Mouse (Mus musculus) T-helper 1 cell (primary cell): ENCODE results near the gene Ric1.

Experiments used
- in situ Hi-C: fragments of 300-600 bp; cut with MboI, MseI; formaldehyde crosslinking; loops from one replicate; pipeline ENCODE4 v1.15.1; 2025; ENCODE audit warnings: high pct_unique_total_duplicates

The Ric1 gene

GRCm38 (mm10) chr19:29496786-29497557 lies 25.1 kb upstream of the Ric1 start:
- in situ Hi-C loops = loop anchor here (10.0 kb wide), 1 partner anchor 112 kb away; no protein-coding TSS in a partner anchor

- in situ Hi-C loops = loop anchor here (10.0 kb wide), 1 partner anchor 113 kb away; no protein-coding TSS in a partner anchor
Measured at GRCm38 (mm10) chr19:29497874-29498273, 24.2 kb upstream of the Ric1 start.

- in situ Hi-C loops = loop anchor here (10.0 kb wide), 1 partner anchor 114 kb away; no protein-coding TSS in a partner anchor
Measured at GRCm38 (mm10) chr19:29498842-29499456, 23.1 kb upstream of the Ric1 start.

GRCm38 (mm10) chr19:29500333-29500732 lies 21.7 kb upstream of the Ric1 start:
- in situ Hi-C loops = loop anchor here (25.0 kb wide), 1 partner anchor 438 kb away; no protein-coding TSS in a partner anchor

- in situ Hi-C loops = loop anchor here (25.0 kb wide), 1 partner anchor 439 kb away; no protein-coding TSS in a partner anchor
Measured at GRCm38 (mm10) chr19:29501106-29501505, 21.0 kb upstream of the Ric1 start.

GRCm38 (mm10) chr19:29501507-29501906 lies 20.6 kb upstream of the Ric1 start:
- in situ Hi-C loops = loop anchor here (25.0 kb wide), 1 partner anchor 439 kb away; no protein-coding TSS in a partner anchor

GRCm38 (mm10) chr19:29504131-29504530 lies 18.0 kb upstream of the Ric1 start:
- in situ Hi-C loops = loop anchor here (25.0 kb wide), 1 partner anchor 442 kb away; no protein-coding TSS in a partner anchor

GRCm38 (mm10) chr19:29505617-29506016 lies 16.5 kb upstream of the Ric1 start:
- in situ Hi-C loops = loop anchor here (25.0 kb wide), 1 partner anchor 443 kb away; no protein-coding TSS in a partner anchor

GRCm38 (mm10) chr19:29508208-29508607 lies 13.9 kb upstream of the Ric1 start:
- in situ Hi-C loops = loop anchor here (25.0 kb wide), 1 partner anchor 446 kb away; no protein-coding TSS in a partner anchor

GRCm38 (mm10) chr19:29509857-29510256 lies 12.2 kb upstream of the Ric1 start:
- in situ Hi-C loops = loop anchor here (25.0 kb wide), 1 partner anchor 448 kb away; no protein-coding TSS in a partner anchor

GRCm38 (mm10) chr19:29511826-29512225 lies 10.3 kb upstream of the Ric1 start:
- in situ Hi-C loops = loop anchor here (25.0 kb wide), 1 partner anchor 450 kb away; no protein-coding TSS in a partner anchor

- in situ Hi-C loops = loop anchor here (25.0 kb wide), 1 partner anchor 451 kb away; no protein-coding TSS in a partner anchor
Measured at GRCm38 (mm10) chr19:29513111-29513766, 8.8 kb upstream of the Ric1 start.

GRCm38 (mm10) chr19:29514130-29514529 lies 8.0 kb upstream of the Ric1 start:
- in situ Hi-C loops = loop anchor here (25.0 kb wide), 1 partner anchor 452 kb away; no protein-coding TSS in a partner anchor

- in situ Hi-C loops = loop anchor here (25.0 kb wide), 1 partner anchor 453 kb away; no protein-coding TSS in a partner anchor
Measured at GRCm38 (mm10) chr19:29515386-29515785, 6.7 kb upstream of the Ric1 start.

- in situ Hi-C loops = loop anchor here (25.0 kb wide), 1 partner anchor 454 kb away; no protein-coding TSS in a partner anchor
Measured at GRCm38 (mm10) chr19:29515991-29516390, 6.1 kb upstream of the Ric1 start.

GRCm38 (mm10) chr19:29518409-29518808 lies 3.7 kb upstream of the Ric1 start:
- in situ Hi-C loops = loop anchor here (25.0 kb wide), 1 partner anchor 456 kb away; no protein-coding TSS in a partner anchor

GRCm38 (mm10) chr19:29518922-29519321 lies 3.2 kb upstream of the Ric1 start:
- in situ Hi-C loops = loop anchor here (25.0 kb wide), 1 partner anchor 457 kb away; no protein-coding TSS in a partner anchor

GRCm38 (mm10) chr19:29520996-29521560 lies 1.0 kb upstream of the Ric1 start:
- in situ Hi-C loops = loop anchor here (25.0 kb wide), 1 partner anchor 459 kb away; no protein-coding TSS in a partner anchor

GRCm38 (mm10) chr19:29522445-29523229 lies 555 bp downstream of the Ric1 start:
- in situ Hi-C loops = loop anchor here (25.0 kb wide), 1 partner anchor 460 kb away; no protein-coding TSS in a partner anchor

GRCm38 (mm10) chr19:29523230-29523582 lies 1.1 kb downstream of the Ric1 start:
- in situ Hi-C loops = loop anchor here (25.0 kb wide), 1 partner anchor 461 kb away; no protein-coding TSS in a partner anchor
